Mouse (Mus musculus) mouse embryonic stem cell (cell line): ENCODE data around the gene Taf5l.
"Not testable (repeated sequence)": the region's sequence is repeated elsewhere in the genome, so short reads cannot be mapped to it uniquely, and the experiment has no call there.

Experiments
- in situ Hi-C, 2 experiments: fragments of 300-500 bp; cut with MboI; formaldehyde crosslinking; loops; 1 replicate in 1 of 2; 3 replicates in 1 of 2; pipeline ENCODE4 v1.14.3; 2019 to 2020; ENCODE audit warnings: low sequenced_read_pairs in 2 of 2, low pct_unique_long_range_greater_than_20kb in 1 of 2, mixed read lengths in 1 of 2; ENCODE audit not compliant: unreplicated experiment in 1 of 2

Gene Taf5l

GRCm38 (mm10) chr8:124021237-124022227 lies at the start of gene Taf5l, which contains the start of gene Urb2:
Gene Taf5l, minus strand, starts transcription at chr8:124021397.
Gene Urb2, plus strand, starts transcription at chr8:124021508.
- in situ Hi-C loops: no loop called here

GRCm38 (mm10) chr8:124070363-124071324 lies 49.4 kb upstream of the Taf5l start:
- in situ Hi-C loops: no loop called here

- in situ Hi-C loops: no loop called here
Measured at GRCm38 (mm10) chr8:124067059-124067750, 46.0 kb upstream of the Taf5l start.

GRCm38 (mm10) chr8:124066325-124067058 lies 45.3 kb upstream of the Taf5l start:
- in situ Hi-C loops: no loop called here

- in situ Hi-C loops: no loop called here
Measured at GRCm38 (mm10) chr8:124056832-124057655, 35.8 kb upstream of the Taf5l start.

- in situ Hi-C loops: loop anchor here (5.0 kb wide), 1 partner anchor 305 kb away; no protein-coding TSS in a partner anchor
Measured at GRCm38 (mm10) chr8:124052568-124052967, 31.4 kb upstream of the Taf5l start.

GRCm38 (mm10) chr8:124052110-124052509 lies 30.9 kb upstream of the Taf5l start:
- in situ Hi-C loops: loop anchor here (5.0 kb wide), 1 partner anchor 305 kb away; no protein-coding TSS in a partner anchor

GRCm38 (mm10) chr8:124045856-124046255 lies 24.7 kb upstream of the Taf5l start:
- in situ Hi-C loops: no loop called here

GRCm38 (mm10) chr8:124044931-124045330 lies 23.7 kb upstream of the Taf5l start:
- in situ Hi-C loops: no loop called here

GRCm38 (mm10) chr8:124044421-124044820 lies 23.2 kb upstream of the Taf5l start:
- in situ Hi-C loops: no loop called here

GRCm38 (mm10) chr8:124042201-124042600 lies 21.0 kb upstream of the Taf5l start:
- in situ Hi-C loops: no loop called here

- in situ Hi-C loops: no loop called here
Measured at GRCm38 (mm10) chr8:124039351-124039750, 18.2 kb upstream of the Taf5l start.

- in situ Hi-C loops: no loop called here
Measured at GRCm38 (mm10) chr8:124038121-124038520, 16.9 kb upstream of the Taf5l start.

GRCm38 (mm10) chr8:124033400-124033799 lies 12.2 kb upstream of the Taf5l start:
- in situ Hi-C loops: no loop called here

- in situ Hi-C loops: no loop called here
Measured at GRCm38 (mm10) chr8:124027831-124028230, 6.6 kb upstream of the Taf5l start.

- in situ Hi-C loops: not testable (repeated sequence)
Measured at GRCm38 (mm10) chr8:124026265-124026664, 5.1 kb upstream of the Taf5l start.
